Mouse (Mus musculus) 3134 (cell line): Measurements from ENCODE around the gene Sfxn3.
"Not testable (repeated sequence)": the region's sequence is repeated elsewhere in the genome, so short reads cannot be mapped to it uniquely, and the experiment has no call there.

ENCODE experiments used
- DNase-seq: peaks from one replicate; pipeline ENCODE4 v3.0.0-alpha.2; 2011; ENCODE audit warnings: low spot score; ENCODE audit not compliant: insufficient read length; ENCODE audit errors: extremely low read depth

Sfxn3 gene

DNA sequence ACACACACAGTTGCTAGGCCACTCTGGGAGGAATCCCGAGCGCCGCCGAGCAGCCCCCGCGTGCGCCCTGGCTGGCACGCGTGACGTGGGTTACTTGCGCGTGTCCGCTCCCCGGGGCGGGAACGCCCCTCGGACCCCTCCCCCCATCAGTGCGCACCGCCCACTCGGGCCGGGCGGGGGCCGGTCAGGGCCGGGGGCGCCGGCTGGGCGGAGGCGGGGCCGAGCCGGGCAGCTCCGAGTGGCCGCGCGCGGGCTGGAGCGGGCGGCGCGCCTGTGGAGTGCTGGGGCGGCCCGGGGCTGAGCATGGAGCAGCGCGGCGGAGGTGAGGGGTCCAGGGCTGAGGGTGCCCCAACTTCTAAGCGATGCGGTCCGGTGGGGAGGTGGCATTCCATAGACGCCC lies 29.4 kb upstream of the Sfxn3 start:
- DNase-seq: peak; percentile 81

DNA sequence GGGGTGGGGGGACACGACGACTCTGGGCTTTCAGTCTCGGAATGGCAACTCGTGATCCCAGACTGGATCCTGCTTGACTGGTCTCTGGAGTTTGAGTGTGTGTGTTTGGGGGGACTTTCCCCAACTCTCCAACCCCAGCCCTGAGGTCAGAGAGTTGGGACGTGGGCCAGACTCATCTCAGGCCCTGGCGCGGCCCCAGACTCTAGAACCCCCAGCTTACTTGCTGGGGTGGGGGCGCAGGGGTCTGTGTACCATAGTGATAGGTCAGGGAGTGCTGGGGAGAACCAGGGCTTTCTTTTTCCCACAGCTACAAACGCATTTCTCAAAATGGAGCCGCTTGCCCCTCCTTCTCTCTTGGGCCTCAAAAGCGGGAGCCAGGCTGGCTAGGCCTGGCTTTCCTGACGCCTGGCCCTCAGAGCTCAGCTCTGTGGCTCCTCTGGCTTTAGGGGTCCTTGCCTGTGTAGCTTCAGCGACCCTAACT lies 28.9 kb upstream of the Sfxn3 start:
- peak; percentile 61 for DNase-seq

DNA sequence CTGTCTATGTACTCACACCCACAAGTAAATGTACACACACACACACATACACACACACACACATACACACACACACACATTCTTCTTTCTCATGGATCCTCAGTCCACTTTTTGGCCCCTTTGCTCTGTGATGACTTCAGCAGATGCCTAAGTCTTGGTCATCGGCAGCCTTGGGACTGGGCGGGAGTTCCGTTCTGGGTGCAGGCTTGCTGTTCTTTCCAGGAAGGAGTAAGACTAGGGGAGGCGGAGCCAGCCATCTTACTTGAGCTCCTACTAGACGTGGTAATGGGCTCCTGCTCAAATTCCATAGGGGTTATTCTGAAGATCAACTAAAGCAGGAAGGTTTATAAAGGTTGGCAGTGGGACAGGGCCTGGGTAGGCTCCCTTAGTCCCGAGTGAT lies 27.0 kb upstream of the Sfxn3 start:
- peak; percentile 73 for DNase-seq

- DNase-seq: no peak
These were observed 25.9 kb upstream of the Sfxn3 start for GRCm38 (mm10) chr19:45021362-45021761.

DNA sequence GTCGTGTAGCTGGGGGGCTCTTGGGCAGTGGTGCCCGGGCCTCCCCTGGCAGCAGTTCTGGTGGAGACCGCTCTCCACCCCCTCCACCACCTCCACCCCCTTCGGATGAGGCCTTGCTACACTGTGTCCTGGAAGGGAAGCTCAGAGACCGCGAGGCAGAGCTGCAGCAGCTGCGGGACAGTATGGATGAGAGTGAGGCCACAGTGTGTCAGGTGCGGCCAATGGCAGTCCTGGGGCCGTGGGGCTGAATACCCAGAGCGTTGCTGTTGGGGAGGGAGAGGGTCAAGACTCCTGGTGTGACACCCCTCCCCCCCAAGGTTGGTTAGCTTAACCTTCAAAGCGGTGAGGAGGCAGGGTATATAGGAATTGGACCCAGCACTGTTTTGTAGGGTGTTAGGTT lies 23.3 kb upstream of the Sfxn3 start:
- DNase-seq: no peak

DNA sequence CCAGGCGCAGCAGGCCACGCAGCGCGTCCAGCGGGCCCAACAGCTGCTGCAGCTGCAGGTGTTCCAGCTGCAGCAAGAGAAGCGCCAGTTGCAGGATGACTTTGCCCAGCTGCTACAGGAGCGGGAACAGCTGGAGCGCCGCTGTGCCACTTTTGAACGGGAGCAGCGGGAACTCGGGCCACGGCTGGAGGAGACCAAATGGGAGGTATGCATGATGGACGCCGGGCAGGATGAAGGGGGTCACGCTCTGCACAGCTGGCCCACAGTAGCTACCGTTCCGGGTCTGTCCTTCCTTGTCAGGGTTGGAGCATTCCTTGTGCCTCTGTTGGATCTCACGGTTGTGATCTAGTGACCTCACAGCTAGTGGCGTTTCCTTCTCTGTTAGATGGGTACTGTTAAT lies 22.5 kb upstream of the Sfxn3 start:
- no peak for DNase-seq

- no peak for DNase-seq
These were observed 21.2 kb upstream of the Sfxn3 start for GRCm38 (mm10) chr19:45025937-45026568.

- DNase-seq: no peak
These were observed 20.2 kb upstream of the Sfxn3 start for GRCm38 (mm10) chr19:45026958-45027670.

GRCm38 (mm10) chr19:45027848-45028247 lies 19.5 kb upstream of the Sfxn3 start:
- no peak for DNase-seq

- DNase-seq: no peak
These were observed 18.6 kb upstream of the Sfxn3 start for GRCm38 (mm10) chr19:45028746-45029145.

- no peak for DNase-seq
These were observed 17.7 kb upstream of the Sfxn3 start for GRCm38 (mm10) chr19:45029571-45029970.

DNA sequence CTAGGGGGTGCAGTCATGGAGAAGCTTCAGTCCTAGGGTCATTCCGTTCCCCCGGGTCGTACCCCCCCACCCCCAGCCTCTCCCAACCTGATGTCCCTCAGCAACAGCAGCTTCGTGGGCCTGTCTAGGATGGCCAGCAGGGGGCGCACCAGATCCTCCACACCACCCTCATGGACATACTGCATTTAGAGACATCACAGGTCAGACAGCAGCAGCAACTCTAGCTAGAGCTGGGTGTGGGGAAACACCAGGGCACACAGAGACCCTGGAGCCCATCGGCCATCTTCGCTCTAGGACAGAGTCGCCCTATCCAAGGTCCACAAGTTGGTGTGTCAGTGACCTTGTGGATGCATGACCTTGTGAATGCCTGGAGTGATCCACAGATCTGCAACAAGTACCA lies 17.2 kb upstream of the Sfxn3 start:
- peak; percentile 65 for DNase-seq

DNA sequence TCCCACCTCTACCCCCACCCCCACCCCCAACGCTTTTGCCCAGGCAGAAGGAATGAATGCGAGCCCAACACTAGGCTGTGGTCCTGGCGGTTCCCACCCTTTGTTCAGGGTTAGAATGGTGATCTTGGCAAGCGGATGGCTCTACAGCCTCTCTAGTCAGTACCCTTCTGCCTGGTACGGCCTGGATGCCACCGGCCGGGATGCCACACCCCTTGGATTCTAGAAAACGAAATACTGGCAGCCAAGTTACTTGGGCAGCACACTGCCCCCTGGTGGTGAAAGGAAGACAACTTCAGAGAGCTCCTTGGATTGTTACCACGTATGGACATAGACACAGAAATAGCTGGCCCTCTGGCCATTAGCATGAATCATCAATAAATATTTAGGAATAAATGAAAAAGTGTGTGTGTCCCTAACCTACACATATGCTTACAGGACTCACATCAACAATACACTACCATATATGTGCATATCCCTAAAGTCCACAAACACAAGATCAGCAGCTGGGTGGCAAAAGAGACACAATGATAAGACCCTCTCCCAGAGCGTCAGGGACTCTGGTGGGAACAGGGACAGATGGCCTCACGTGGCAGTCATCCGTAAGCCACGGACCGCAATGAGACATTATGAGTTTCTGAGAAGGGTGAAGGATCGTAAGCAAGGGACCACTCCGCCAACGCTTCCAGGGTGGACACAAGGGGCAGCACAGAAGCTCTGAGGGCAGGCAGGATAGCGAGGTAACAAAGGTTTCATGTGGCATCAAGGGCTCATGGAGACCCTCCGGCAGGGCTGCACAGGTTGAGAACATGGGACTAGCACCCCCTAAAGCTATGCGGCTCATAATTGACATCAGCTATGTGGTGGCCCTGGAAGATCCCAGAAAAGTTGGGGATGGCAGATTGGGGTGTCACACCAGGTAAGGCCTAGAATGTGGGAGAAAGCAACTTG lies 16.3 kb upstream of the Sfxn3 start:
- peak; percentile 63 for DNase-seq

DNA sequence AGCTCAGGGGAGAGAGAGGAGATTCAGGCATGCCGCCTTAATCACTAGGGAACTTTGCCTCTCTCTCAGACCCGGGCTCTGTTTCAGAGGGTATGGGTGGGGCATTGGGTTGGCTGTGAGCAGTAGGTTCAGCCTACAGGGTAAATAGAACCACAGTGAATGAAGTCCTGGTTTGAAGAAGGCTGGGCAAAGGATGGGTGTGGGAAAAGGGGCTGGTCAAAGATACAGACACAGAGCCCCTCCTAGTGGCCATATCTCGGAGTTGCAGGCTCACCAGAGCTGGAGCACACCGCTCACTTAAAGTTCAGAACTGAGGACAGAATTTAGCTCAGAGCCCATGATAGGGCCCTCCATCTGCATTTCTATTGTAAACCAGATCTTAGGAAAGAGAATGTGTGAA lies 15.5 kb upstream of the Sfxn3 start:
- DNase-seq: peak; percentile 63

DNA sequence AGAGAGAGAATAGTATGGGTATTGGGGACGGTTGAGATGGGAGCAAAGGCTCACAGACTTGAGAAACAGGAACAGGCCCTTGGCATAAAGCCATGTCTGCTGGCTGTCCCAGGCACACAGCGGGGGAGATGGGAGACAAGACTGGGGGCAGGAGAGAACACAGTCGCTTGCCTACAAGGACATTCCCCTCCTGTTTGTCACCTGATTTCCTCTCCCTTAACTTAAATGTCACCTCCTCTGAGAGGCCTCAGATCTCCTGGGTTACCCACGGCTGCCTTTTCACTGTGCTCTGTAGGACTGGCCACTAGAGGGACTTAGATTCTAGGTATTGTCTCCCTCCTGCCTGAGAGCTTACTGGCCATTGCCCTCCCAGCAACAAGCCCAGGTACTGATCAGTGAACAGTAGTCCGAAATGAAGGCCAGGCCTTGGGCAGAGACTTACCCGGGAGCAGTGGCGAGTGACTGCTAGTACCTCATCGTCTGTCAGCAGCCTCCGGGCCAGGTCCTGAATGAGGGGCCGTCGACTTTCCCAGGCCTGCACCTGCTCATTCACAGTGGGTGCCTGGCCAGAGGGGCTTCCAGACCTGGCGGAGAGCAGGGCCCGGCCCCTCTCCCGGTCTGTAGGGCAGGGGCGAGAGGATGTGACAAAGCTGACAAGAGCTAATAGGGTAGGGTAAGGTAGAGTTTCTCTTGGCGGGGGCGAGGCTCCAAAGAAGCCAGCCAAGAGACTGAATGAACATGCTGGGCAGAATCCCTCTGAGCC lies 14.6 kb upstream of the Sfxn3 start:
- peak; percentile 61 for DNase-seq

DNA sequence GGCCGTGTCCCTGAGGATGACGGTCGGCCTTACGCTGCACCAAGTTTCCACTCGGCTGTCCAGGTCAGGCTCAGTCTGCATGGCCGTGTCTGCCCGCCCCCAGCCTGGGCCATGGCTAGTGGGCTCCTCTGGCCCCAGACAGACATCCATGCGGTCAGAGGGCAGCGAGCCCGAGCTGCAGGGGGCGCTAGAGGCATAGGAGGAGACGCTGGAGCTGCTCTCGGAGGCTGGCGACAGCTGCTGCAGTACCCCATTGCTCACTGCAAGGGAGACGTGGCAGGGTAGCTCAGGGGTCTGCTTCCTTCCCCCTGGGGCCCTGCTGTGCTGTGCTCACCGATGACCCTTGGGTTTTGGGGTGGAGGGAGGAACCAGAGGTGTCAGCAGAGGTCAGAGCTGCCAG lies 10.4 kb upstream of the Sfxn3 start:
- peak; percentile 65 for DNase-seq

DNA sequence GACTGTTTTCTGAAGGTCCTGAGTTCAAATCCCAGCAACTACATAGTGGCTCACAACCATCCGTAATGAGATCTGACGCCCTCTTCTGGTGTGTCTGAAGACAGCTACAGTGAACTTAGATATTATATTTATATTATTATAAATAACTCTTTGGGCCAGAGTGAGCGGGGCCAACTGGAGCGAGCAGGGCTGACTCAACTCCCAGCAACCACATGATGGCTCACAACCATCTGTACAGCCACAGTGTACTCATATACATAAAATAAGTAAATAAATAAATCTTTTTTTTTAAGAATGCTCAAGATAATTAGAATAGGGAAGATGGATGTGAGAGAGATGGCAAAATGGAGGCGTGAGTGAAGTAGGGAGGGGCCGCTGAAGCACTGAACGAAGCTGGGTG lies 9.1 kb upstream of the Sfxn3 start:
- DNase-seq: not testable (repeated sequence)

GRCm38 (mm10) chr19:45040214-45040613 lies 7.1 kb upstream of the Sfxn3 start:
- no peak for DNase-seq

DNA sequence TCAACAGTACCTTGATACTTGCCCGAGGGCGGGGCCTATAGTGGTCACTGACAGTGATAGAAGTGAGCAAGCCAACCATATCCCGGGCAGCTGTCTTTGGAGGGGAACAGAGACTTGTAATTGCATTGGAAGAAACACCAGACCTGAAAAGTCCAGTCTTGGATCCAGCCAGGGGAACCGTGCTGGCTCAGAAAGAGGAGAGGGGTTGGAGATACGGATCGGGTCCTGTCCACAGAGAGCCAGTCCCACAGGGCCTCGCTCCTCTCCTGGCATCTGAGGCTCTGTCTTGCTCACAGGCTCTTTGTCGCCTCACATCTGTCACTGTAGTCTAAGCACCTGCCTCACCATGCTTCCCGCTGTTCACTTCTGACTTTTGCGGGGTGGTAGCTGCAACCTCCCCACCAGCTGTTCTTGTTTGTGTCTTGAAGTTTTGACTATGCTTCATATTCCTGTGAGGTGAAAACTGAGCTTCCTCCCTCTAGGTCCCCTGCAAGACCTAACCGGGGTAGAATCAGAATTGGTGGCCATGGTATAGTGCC lies 2.8 kb upstream of the Sfxn3 start:
- no peak for DNase-seq

- DNase-seq: no peak
These were observed 2.1 kb upstream of the Sfxn3 start for GRCm38 (mm10) chr19:45045236-45045635.
